Mouse (Mus musculus): ENCODE measurements around the gene Slc16a7.

The Slc16a7 gene

GRCm38 (mm10) chr10:125342204-125342603, 47.1 kb downstream of the Slc16a7 start:
- TF ChIP-seq GATA4 (IDR thresholded peaks at IDR 0.05; ENCODE audit: insufficient replicate concordance, low read length) = no peak

GRCm38 (mm10) chr10:125333799-125334198, 55.5 kb downstream of the Slc16a7 start:
- no peak for TF ChIP-seq GATA4 (IDR thresholded peaks at IDR 0.05; ENCODE audit: insufficient replicate concordance, low read length)

- TF ChIP-seq GATA4 (IDR thresholded peaks at IDR 0.05; ENCODE audit: insufficient replicate concordance, low read length) = no peak
Measured at GRCm38 (mm10) chr10:125331334-125331733, 57.9 kb downstream of the Slc16a7 start.

GRCm38 (mm10) chr10:125328331-125329063, 60.8 kb downstream of the Slc16a7 start:
- TF ChIP-seq GATA4 (IDR thresholded peaks at IDR 0.05; ENCODE audit: insufficient replicate concordance, low read length) = no peak

GRCm38 (mm10) chr10:125324871-125325565, 64.2 kb downstream of the Slc16a7 start:
- TF ChIP-seq GATA4 (IDR thresholded peaks at IDR 0.05; ENCODE audit: insufficient replicate concordance, low read length) = no peak

GRCm38 (mm10) chr10:125324149-125324834, 65.0 kb downstream of the Slc16a7 start:
- TF ChIP-seq GATA4 (IDR thresholded peaks at IDR 0.05; ENCODE audit: insufficient replicate concordance, low read length) = no peak

- TF ChIP-seq GATA4 (IDR thresholded peaks at IDR 0.05; ENCODE audit: insufficient replicate concordance, low read length) = no peak
Measured at GRCm38 (mm10) chr10:125321446-125322428, 67.5 kb downstream of the Slc16a7 start.

GRCm38 (mm10) chr10:125317317-125317716, 71.9 kb downstream of the Slc16a7 start:
- TF ChIP-seq GATA4 (IDR thresholded peaks at IDR 0.05; ENCODE audit: insufficient replicate concordance, low read length) = no peak

GRCm38 (mm10) chr10:125310855-125311254, 78.4 kb downstream of the Slc16a7 start:
- TF ChIP-seq GATA4 (IDR thresholded peaks at IDR 0.05; ENCODE audit: insufficient replicate concordance, low read length) = no peak

- no peak for TF ChIP-seq GATA4 (IDR thresholded peaks at IDR 0.05; ENCODE audit: insufficient replicate concordance, low read length)
Measured at GRCm38 (mm10) chr10:125298036-125298435, 91.2 kb downstream of the Slc16a7 start.

GRCm38 (mm10) chr10:125290320-125290719, 98.9 kb downstream of the Slc16a7 start:
- no peak for TF ChIP-seq GATA4 (IDR thresholded peaks at IDR 0.05; ENCODE audit: insufficient replicate concordance, low read length)

GRCm38 (mm10) chr10:125288560-125288959, 100.7 kb downstream of the Slc16a7 start:
- no peak for TF ChIP-seq GATA4 (IDR thresholded peaks at IDR 0.05; ENCODE audit: insufficient replicate concordance, low read length)

GRCm38 (mm10) chr10:125285386-125285785, 103.9 kb downstream of the Slc16a7 start:
- no peak for TF ChIP-seq GATA4 (IDR thresholded peaks at IDR 0.05; ENCODE audit: insufficient replicate concordance, low read length)

- no peak for TF ChIP-seq GATA4 (IDR thresholded peaks at IDR 0.05; ENCODE audit: insufficient replicate concordance, low read length)
Measured at GRCm38 (mm10) chr10:125275149-125275848, 114.0 kb downstream of the Slc16a7 start.

Measured in liver, adult (tissue).